Mouse (Mus musculus): ENCODE results near the gene Akt3.

The Akt3 gene

DNA sequence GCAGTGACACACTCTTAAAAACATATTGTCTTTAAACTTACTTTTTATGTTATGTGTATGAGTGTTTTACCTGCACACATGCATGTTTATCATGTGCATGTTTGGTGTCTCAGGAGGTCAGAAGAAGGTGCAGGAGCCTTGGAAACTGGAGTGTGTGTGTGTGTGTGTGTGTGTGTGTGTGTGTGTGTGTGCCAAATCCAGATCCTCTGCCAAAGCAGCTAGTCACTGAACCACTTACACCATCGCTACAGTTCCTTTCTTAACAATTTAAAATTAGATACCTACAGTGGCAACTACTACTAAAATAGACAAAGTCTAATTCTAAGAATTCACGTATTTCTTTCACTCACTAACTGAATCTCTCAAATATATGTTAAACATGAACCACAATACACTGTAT, 209.2 kb downstream of the Akt3 start:
- no peak for DNase-seq (ENCODE audit: low spot score)

DNA sequence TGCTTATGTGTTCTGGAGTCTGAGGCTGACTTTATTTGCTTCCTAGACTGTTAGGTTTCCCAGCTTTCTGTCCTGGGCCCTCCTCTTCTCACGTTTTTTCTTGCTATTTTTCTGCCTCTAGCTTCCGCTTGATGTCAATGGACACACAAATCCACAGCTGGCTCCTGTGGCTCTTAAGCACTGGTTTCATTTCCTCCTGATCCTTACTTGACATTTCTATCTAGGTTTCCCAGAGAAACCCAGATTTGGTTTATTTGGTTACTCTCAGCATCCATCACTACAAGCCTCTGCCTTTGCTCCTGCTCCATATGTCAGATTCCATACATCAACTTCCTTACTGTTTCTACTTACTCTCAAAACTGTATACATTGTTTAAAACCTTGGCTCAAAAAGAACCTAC, 211.0 kb downstream of the Akt3 start:
- DNase-seq (ENCODE audit: low spot score), result no peak

DNA sequence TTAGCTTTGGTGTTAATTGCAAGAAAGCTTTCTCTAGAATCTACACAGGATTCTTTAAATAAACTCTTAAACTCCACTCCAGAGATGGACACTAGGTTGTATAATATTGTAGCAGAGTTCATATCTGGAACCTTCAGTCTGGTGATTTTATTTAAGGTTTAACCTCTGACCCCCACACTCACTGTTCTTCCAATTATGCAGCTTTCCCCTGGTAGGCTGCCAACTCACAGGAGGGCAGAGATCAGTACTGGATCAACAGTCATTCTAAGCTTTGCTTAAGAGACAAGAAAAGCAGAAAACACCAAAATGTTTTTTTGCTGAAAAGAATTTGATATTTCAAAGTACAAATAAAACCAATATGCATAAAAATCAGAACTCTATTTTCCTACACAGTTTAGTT, 212.1 kb downstream of the Akt3 start:
- DNase-seq (ENCODE audit: low spot score), result no peak

DNA sequence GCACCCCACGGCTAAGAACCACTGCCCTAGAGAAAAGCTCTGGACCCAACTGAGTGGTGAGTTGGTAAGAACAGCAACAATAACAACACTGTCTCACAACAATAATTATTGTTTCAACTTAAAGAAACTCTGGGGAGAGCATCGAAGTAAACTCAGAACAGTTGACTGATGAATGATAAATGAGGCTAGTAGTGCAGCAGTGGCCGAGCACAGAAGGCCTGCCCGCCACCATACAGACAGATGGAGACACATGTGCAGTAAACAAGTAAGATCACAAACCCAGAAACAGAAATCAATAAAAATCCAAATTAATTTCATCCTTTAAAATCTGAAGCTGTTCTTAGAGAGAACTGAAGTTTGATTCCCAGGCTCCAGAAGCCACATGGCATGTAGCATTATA, 217.9 kb downstream of the Akt3 start:
- DNase-seq (ENCODE audit: low spot score), result no peak

DNA sequence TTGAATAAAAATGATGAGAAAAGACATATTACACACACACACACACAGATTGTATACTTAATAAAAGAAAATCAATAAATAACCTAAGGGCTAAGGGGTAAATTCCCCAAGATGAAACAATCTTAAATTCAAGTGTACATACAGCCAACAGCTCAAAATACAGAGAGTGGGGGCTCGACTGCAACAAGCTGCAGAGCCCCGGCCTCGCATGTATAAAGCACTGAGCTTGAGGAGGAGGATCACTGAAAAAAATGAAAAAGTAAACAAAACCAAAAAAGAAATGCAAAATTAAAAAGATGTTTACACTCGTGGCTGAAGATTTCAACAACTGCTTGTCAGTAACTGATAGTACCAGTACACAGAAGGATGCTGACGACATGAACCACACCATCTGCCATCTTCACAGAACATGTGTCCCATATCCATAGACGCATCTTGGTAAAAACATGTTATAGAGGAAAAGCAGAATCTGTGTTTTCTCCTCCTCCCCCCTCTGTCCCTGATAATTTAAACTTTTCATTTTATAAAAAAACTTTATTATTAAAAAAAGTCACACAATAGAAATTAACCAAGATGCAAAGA, 218.8 kb downstream of the Akt3 start:
- no peak for DNase-seq (ENCODE audit: low spot score)

DNA sequence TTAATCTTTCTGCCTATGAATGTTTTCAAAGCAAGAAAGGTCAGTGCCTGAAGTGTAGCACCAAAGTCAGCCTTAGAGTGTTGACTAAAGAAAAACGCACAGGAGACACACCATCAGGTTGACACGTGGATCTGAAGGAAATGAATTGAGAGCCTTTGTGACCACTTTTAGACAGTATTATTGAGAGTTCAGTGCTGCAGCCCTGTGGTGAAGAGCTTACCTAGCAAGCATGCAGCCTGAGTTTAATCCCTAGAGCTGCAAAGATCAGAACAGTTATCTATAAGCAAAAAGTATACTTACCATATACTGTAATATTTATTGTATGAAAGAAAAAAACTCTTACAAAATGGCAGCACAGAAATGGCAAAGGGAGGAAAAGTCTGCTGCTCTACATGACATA, 219.6 kb downstream of the Akt3 start:
- no peak for DNase-seq (ENCODE audit: low spot score)

DNA sequence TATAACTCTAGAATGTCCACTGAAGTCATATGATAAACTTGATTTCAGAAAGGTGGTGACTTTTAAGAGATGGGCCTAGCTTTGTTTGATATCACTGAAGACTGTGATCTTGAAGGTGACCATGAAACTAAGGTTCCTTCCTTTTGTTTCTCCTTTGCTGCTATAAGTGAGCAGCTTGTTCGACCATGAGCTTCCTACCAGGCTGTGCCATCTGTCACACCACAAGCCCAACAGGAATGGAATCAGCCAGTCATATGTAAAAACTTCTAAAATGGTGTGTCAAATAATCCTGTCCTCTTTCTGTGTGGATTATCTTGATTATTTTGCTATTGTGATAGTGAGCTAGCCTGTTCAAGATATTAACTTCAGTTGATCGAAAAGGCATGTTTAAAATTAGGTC, 222.5 kb downstream of the Akt3 start:
- no peak for DNase-seq (ENCODE audit: low spot score)

DNA sequence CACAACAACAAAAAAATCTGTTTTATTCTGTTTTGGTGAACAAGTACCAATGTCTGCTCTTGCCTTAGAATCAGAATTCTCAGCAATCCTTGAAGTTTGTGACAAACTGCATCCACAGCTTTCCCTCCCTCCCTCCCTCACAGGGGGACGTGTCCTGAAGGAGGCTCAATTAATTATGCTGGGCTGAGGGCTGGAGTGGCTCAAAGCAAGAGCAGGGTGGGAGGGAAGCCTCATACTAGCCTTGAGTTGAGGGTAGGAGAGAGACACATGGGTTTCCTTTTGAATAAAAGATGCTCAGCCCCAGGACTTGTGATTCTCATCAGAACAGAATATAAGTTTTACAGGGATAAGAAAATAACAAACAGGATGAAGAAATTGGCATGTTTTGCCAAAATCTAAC, 225.8 kb downstream of the Akt3 start:
- DNase-seq (ENCODE audit: low spot score), result no peak

DNA sequence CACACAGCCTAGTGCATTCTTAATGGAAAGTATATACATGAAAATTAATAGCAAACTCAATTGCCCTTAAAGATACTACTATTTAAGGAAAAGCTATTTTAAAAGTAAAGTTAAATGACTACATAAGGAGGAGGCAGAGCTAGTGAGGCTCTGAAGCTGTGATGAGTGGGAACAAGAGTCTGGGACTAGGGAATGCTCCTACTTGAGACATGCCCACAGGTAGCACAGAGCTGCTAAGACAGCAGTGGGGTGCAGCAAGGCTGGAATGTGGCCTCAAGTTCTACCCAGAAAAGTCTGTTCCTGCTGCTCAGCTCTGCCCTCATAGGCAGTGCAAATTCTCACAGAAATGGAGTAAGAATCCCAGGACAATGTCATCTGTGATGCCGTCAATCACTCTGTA, 226.8 kb downstream of the Akt3 start:
- DNase-seq (ENCODE audit: low spot score), result no peak

DNA sequence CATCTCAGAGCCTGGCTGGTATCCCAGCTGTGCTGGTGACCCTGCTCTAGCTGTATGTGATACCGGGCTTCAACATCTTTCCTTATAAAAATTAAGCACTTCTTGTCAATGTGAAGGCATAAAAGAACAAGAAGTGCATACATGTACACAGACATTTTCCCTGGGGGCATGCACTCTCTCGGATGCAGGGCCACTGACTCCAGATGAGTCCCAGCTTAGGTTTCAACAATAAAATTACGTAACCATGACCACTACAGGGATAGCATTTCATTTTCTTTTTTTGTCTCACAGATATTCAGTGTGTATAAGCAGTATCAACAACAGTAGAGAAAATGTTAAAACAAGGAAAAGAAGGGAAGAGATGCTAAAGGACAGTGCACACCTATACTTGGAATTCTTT, 227.3 kb downstream of the Akt3 start:
- DNase-seq (ENCODE audit: low spot score), result no peak

DNA sequence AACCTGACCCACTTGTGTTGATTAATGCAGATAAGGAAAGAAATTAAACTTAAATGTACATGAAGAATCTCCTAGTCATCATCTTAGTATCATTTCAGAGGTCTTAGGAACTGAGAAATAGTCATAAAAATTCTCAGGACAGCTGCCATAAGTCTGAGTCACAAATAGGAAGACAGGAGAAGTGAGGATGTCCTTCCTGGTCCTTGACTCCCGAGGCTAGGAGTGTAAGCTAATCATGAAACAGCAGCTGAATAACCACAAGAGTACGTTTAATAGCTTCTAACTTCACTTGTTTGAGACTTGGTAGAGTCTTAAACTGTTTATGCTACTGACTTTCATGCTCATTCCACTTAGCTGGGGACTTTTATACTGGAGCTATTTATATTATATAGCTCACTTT, 229.0 kb downstream of the Akt3 start:
- DNase-seq (ENCODE audit: low spot score), result no peak

DNA sequence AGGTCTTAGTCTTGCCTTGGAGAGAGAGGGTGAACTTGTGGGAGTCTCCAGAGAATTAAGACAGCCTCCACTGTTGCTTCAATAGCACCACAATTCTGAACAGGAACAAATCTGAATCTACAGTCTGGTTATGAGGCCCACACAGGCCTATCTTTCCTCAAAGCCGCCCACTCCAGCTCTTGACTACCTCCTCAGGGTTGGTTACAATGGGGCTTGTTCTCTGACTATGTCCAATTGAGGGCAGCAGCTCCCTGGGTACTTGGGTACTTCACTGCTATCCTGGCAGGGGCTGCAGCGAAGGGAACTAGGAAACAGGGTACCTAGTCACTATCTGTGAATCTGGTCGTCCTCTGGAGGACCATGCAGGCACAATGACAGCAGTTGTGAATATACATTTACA, 230.3 kb downstream of the Akt3 start:
- DNase-seq (ENCODE audit: low spot score), result no peak

DNA sequence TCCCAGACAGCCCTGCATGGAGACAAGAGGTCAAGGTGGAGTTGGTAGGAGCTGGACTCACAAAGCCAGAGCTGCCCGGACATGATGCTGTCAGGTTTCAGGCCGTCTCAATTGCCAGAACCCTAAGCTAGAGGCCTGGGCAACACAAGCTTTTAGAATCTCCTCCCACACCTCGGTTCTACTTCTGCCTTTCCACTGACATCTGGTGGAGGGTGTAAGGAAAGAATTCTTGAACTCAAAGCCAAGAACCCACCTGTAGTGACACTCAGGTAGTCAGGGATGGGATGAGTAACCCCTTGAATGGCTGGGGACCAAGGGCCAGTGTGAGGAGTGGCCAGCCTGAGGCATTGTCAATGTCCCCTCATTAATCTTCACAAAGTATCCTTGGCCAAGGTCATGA, 235.3 kb downstream of the Akt3 start:
- DNase-seq (ENCODE audit: low spot score), result no peak

DNA sequence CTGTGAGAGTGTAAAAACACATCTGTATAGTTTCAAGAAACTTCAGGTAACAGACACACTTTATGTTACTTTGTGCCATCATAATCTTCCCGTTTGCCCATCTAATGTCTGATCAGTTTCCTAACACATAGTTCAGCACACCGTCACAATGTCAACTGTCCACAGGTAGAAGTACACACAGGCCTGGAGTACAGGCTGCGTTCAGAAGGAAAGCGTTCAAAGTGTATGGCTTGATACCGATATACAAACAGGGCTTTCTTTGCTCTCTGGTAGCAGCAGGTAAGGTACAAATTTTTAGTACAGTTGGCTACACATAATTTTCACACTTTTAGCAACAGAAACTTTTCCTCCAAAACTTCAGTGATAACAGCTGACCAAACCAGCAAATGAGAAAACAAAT, 238.3 kb downstream of the Akt3 start:
- DNase-seq (ENCODE audit: low spot score), result no peak

DNA sequence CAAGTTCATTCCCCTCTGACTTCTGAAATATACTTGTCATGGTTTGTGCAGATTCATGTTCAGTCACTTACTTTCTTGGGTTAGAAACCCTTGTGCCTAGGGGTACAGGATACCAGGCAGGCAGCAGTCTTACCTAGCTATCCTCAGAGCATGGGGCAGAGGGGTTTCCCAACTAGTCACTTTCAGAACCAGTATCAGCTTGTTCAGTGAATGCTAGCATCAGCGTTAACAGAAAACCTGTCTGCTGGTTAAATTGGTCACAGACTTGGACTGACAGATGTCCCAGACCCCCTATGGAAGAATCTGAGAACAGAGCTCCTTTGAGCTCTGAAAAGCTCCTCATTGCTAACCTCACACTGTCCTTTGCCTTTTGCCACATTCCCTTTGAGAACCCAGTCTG, 239.3 kb downstream of the Akt3 start:
- no peak for DNase-seq (ENCODE audit: low spot score)

DNA sequence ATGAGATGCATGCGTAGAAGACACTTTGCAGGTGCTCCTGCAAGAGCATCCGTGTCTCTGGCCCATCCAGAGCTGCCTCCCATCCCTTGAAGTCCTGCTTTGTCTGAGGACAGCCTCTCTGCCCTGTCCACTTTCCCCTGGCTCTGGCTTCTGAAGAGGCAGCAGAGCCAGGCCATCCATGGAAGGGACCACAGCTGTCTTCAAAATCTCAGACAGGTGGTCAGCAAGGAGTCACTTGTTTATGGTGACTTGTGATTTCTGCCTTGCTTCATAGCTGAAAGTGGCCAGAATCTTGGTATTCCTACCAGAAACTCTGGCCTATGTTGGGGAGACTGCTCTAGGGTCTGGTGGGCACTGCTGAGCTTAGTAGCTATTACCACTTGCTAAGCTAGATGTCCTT, 241.3 kb downstream of the Akt3 start:
- no peak for DNase-seq (ENCODE audit: low spot score)

DNA sequence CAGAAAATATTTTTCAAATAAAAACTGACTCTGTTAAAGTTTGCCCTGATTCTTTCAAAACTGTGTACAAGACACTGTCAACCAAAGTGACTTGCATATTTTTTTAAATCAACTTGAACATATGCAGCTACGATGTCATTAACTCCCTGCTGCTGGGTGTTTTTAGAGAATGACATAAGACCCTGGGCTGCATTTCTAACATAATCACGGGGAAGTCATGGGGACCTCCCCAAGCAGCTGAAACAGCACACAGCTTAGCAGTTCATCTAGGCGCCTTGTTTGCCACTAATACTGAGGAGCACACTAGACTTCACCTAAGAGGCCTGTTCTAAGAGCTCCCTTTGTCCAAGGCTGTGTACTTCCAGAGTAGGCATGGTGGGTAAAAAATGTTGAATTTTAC, 242.1 kb downstream of the Akt3 start:
- DNase-seq (ENCODE audit: low spot score), result no peak

DNA sequence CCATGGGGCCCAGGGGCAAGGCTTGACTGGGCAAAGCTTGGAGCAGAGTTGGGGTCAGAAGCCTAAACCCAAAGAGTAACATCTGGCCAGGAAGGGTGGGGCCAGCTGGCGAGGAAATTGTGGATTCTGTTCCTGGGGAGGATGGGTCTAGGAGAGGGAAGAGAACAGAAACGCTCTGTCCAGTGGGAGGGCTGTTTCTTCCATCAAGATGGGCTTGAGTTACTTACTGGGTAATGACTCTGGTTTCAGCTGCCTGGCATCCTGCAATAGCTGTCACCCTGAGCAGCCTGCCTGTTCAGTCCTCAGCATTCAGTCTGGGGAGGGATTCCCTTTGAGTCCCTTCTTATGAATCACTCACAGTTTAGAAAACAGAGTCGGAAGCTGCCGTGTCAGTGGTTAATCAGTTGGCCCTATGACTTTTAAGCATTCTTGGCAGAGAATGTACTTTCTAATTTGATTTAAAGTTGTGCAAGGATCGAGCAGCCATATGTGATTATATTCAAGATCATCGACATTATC, 243.0 kb downstream of the Akt3 start:
- DNase-seq (ENCODE audit: low spot score), result no peak

DNA sequence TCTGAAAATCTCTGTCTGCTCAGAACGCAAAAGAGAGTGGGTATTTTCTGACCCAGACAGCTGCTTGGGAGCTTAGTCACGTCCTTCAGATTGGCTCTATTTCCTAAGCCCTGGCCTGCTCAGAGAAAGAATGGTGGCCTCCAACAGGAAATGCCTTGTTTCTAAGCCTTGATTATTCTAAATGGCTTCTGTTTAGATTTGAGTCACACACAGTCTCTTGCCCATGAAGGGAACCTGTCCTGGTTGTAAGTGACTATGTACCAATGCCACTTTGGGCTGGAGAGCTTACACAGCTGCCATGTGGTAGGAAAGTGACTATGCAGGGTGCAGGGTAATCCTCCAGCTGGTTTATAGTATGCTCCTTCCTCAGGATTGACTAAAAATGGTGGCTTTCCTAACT, 243.7 kb downstream of the Akt3 start:
- no peak for DNase-seq (ENCODE audit: low spot score)

DNA sequence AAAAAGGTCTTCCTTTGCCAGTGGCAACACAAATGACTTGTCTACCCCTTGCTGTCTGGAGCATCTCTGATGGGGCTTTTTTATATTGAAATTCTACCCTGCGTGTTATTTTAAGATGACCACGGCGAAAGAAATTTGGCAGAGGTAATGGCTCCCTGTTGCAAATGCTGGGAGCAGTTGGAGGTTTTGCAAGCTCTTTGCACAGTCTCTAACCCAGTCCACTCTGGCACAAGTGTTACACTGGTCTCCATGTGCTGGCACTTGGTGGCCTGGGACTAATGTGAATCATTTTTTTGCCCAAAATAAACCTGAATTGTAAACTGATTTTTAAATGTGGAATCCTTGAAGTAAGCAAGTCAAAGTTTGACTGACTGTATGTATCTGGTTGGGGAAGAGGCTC, 244.2 kb downstream of the Akt3 start:
- no peak for DNase-seq (ENCODE audit: low spot score)

DNA sequence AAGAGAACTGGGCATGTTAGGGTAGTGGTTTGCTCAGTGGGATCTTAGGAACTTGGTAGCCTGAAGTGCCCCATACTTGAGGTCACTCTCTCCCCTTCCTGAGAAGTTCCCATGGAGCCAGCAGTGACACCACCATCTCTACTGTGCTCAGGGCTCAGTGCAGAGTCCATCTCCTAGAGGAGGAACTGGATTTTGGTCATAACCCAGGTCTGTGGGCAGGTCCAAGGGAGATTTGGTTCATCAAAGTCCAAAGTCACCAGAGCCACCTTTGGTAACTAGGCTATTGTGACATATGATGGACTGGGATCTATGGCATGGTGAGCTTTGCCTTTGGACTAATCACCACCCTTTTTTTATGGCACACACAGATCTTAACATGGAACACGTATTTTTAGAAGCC, 244.7 kb downstream of the Akt3 start:
- no peak for DNase-seq (ENCODE audit: low spot score)

DNA sequence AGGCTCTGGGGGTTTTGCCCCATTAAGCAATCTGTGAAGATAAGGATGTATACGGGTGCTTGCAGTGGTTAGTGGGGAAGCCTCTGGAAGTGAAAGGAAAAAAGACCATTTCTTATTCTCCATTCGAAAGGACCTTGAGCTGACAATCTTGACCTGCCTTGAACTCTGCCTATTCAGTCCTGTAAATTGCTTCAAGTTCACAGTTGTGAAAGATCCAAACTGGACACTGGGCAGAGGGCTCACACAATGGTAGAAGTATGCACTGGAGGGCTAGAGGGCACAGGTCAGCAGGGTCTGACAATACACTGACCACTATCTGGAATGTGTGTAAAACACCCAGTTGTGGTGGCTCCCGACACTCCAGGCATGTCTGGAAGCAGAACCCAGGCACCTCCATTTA, 245.2 kb downstream of the Akt3 start:
- DNase-seq (ENCODE audit: low spot score), result no peak

DNA sequence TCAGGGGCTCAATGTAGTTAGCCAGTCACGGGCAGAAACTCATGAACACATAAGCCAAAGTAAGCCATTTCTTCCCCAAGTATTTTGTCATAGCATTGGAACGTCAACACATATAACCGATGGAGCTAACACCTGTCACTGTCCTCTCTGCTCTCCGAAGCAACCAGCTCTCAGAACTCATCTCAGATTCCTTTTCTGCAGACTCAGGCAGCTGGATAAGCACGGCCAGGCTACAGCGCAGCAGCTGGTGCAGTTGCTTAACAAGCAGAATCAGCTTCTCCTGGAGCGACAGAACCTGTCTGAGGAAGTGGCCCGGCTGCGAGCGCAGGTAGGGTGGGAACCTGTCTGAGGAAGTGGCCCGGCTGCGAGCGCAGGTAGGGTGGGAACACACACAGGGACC, 246.3 kb downstream of the Akt3 start:
- DNase-seq (ENCODE audit: low spot score), result no peak

DNA sequence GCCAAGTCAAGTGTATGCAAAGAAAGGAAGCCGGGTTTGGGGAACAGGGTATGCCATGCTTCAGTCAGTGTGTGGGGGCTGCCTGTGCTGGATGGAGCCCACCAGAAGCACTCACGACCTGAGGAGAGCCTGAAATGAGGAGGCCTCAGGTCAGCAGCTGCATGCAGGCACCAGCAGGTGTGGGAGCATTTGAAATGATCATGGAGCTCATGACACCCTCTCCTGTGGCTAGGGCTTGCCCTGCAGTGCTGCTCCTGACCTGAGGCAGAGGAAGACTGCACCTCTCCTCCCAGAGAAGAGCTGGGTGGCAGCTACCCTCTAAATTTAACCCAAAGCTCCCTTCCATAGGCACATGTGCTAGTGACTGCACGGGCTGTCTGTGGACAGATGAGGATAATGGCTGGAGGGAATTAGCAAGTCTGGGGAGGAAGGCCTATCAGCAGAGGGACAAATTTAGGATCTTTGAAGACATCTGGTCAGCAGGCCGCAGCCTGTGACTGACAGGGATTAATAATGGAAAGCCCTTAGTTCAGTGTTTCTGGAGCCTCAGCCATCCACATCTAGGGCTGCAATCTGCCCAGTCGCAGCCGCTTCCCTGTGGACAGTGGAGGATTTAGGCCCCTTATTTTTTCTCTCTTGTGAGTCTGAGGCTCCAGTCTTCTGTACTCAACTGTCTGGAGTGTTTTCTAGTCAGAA, 247.2 kb downstream of the Akt3 start:
- DNase-seq (ENCODE audit: low spot score), result no peak
